Mouse (Mus musculus) CH12.LX (cell line): ENCODE measurements around the gene St7. TPM values are rescaled to one million over a fixed set of nuclear protein-coding genes. Genes with fewer than 3 reads are reported as not detected.
A peak's percentile ranks its signal among the peaks of the same experiment; 100 is the strongest.

Experiments used
- DNase-seq: peaks from one replicate; pipeline ENCODE4 v3.0.0-alpha.2; 2013; ENCODE audit errors: extremely low read depth
- H3K27ac ChIP-seq: 2 replicates; pipeline ENCODE4 v1.5.1; 2012; ENCODE audit warnings: low read depth, mild to moderate bottlenecking, control low read depth, moderate library complexity; ENCODE audit not compliant: insufficient read depth
- H3K27me3 ChIP-seq: replicated peaks from 2 replicates; pipeline ENCODE3; 2012; ENCODE audit warnings: inconsistent platforms
- H3K36me3 ChIP-seq, 2 experiments: replicated peaks in 1 of 2; 2 replicates each; pipeline versions ENCODE3 to v1.6.1; 2012; ENCODE audit warnings: inconsistent platforms in 1 of 2, low read length in 1 of 2, mild to moderate bottlenecking in 1 of 2, mixed read lengths in 1 of 2, moderate library complexity in 1 of 2; ENCODE audit not compliant: control insufficient read depth in 1 of 2, insufficient read depth in 1 of 2
- H3K4me1 ChIP-seq, 2 experiments: 2 replicates each; pipeline ENCODE4 v1.6.1; 2012; ENCODE audit warnings: inconsistent platforms in 1 of 2, moderate library complexity in 1 of 2; ENCODE audit not compliant: insufficient read depth in 2 of 2, control insufficient read depth in 1 of 2
- H3K4me2 ChIP-seq: 2 replicates; pipeline ENCODE4 v1.6.1; 2012; ENCODE audit warnings: low read depth, mild to moderate bottlenecking, control low read depth; ENCODE audit not compliant: poor library complexity, insufficient read depth, severe bottlenecking
- H3K4me3 ChIP-seq, 3 experiments: fragments of 150-350 bp in 1 of 3; sonication (generic) in 1 of 3; replicated peaks in 1 of 3; 2 replicates each; pipeline versions ENCODE3 to v1.5.1; 2011 to 2012; ENCODE audit warnings: low read depth in 2 of 3, low read length in 2 of 3, mild to moderate bottlenecking in 2 of 3, moderate library complexity in 2 of 3, control low read depth in 1 of 3, improper control_type of control experiment in 1 of 3, inconsistent platforms in 1 of 3, mixed read lengths in 1 of 3; ENCODE audit not compliant: poor library complexity in 1 of 3
- H3K79me2 ChIP-seq: replicated peaks from 2 replicates; pipeline ENCODE4 v1.6.1; 2012; ENCODE audit warnings: mild to moderate bottlenecking, moderate library complexity; ENCODE audit not compliant: control insufficient read depth, poor library complexity, insufficient read depth, severe bottlenecking; ENCODE audit errors: extremely low read depth
- H3K9ac ChIP-seq: 2 replicates; pipeline ENCODE4 v1.6.1; 2012; ENCODE audit warnings: low read depth, mild to moderate bottlenecking, control low read depth, moderate library complexity; ENCODE audit not compliant: insufficient read depth
- H3K9me3 ChIP-seq: replicated peaks from 2 replicates; pipeline ENCODE3; 2012; ENCODE audit warnings: low read length, inconsistent platforms, mixed read lengths
- CHD2 ChIP-seq: IDR thresholded peaks from 2 replicates; pipeline ENCODE4 v1.6.1; 2011; ENCODE audit warnings: low read length, improper control_type of control experiment
- CTCF ChIP-seq, 2 experiments: IDR thresholded peaks in 1 of 2; conservative IDR thresholded peaks in 1 of 2; 2 replicates each; pipeline ENCODE4 v1.5.1; 2011 to 2012; ENCODE audit warnings: low read depth in 2 of 2, low read length in 2 of 2, improper control_type of control experiment in 1 of 2, inconsistent platforms in 1 of 2, mild to moderate bottlenecking in 1 of 2, moderate library complexity in 1 of 2
- EP300 ChIP-seq: IDR thresholded peaks from 2 replicates; pipeline ENCODE4 v1.6.1; 2011; ENCODE audit warnings: low read length, improper control_type of control experiment
- ETS1 ChIP-seq: conservative IDR thresholded peaks from 2 replicates; pipeline ENCODE4 v1.6.1; 2012; ENCODE audit warnings: low read depth, mild to moderate bottlenecking, inconsistent platforms, low read length, improper control_type of control experiment, moderate library complexity
- JUND ChIP-seq: conservative IDR thresholded peaks from 2 replicates; pipeline ENCODE4 v1.6.1; 2011; ENCODE audit warnings: low read depth, low read length, improper control_type of control experiment
- KAT2A ChIP-seq: IDR thresholded peaks from 2 replicates; pipeline ENCODE4 v1.6.1; 2012; ENCODE audit warnings: low read length, improper control_type of control experiment, inconsistent platforms; ENCODE audit not compliant: insufficient replicate concordance
- MAFK ChIP-seq: IDR thresholded peaks from 2 replicates; pipeline ENCODE4 v1.6.1; 2011; ENCODE audit warnings: low read length, improper control_type of control experiment; ENCODE audit not compliant: insufficient replicate concordance
- MAZ ChIP-seq: IDR thresholded peaks from 2 replicates; pipeline ENCODE4 v1.6.1; 2012; ENCODE audit warnings: low read depth, mild to moderate bottlenecking, inconsistent platforms, low read length, improper control_type of control experiment, moderate library complexity
- MEF2A ChIP-seq: IDR thresholded peaks from 2 replicates; pipeline ENCODE4 v1.6.1; 2014; ENCODE audit warnings: low read depth, mild to moderate bottlenecking, inconsistent platforms, low read length, improper control_type of control experiment, borderline replicate concordance
- MXI1 ChIP-seq: IDR thresholded peaks from 2 replicates; pipeline ENCODE4 v1.6.1; 2011; ENCODE audit warnings: mild to moderate bottlenecking, low read depth, low read length, improper control_type of control experiment
- MYC ChIP-seq: IDR thresholded peaks from 2 replicates; pipeline ENCODE4 v1.6.1; 2011; ENCODE audit warnings: low read depth, mild to moderate bottlenecking, improper control_type of control experiment, low read length
- NELFE ChIP-seq: IDR thresholded peaks from 2 replicates; pipeline ENCODE4 v1.6.1; 2011; ENCODE audit warnings: low read depth, low read length, improper control_type of control experiment
- PAX5 ChIP-seq: IDR thresholded peaks from 2 replicates; pipeline ENCODE4 v1.6.1; 2012; ENCODE audit warnings: low read length, inconsistent platforms, mixed read lengths
- POLR2A ChIP-seq: IDR thresholded peaks from 2 replicates; pipeline ENCODE4 v1.6.1; 2011; ENCODE audit warnings: low read depth, mild to moderate bottlenecking, improper control_type of control experiment, low read length
- POLR2AphosphoS2 ChIP-seq: IDR thresholded peaks from 2 replicates; pipeline ENCODE4 v1.6.1; 2011; ENCODE audit warnings: low read depth, low read length, improper control_type of control experiment
- RAD21 ChIP-seq: IDR thresholded peaks from 2 replicates; pipeline ENCODE4 v1.6.1; 2011; ENCODE audit warnings: low read depth, mild to moderate bottlenecking, low read length, improper control_type of control experiment, moderate library complexity
- RCOR1 ChIP-seq: conservative IDR thresholded peaks from 2 replicates; pipeline ENCODE4 v1.6.1; 2012; ENCODE audit warnings: low read depth, mild to moderate bottlenecking, inconsistent platforms, low read length, improper control_type of control experiment
- SIN3A ChIP-seq: IDR thresholded peaks from 2 replicates; pipeline ENCODE4 v1.6.1; 2012; ENCODE audit warnings: low read length, improper control_type of control experiment, inconsistent platforms
- TBP ChIP-seq: conservative IDR thresholded peaks from 2 replicates; pipeline ENCODE4 v1.6.1; 2011; ENCODE audit warnings: low read depth, low read length, improper control_type of control experiment
- TCF12 ChIP-seq: IDR thresholded peaks from 2 replicates; pipeline ENCODE4 v1.6.1; 2014; ENCODE audit warnings: low read depth, mild to moderate bottlenecking, inconsistent platforms, low read length, improper control_type of control experiment
- UBTF ChIP-seq: IDR thresholded peaks from 2 replicates; pipeline ENCODE4 v1.6.1; 2012; ENCODE audit warnings: low read depth, mild to moderate bottlenecking, inconsistent platforms, low read length, improper control_type of control experiment, moderate library complexity
- USF1 ChIP-seq: IDR thresholded peaks from 2 replicates; pipeline ENCODE4 v1.6.1; 2014; ENCODE audit warnings: low read depth, mild to moderate bottlenecking, inconsistent platforms, low read length, improper control_type of control experiment
- ZC3H11A ChIP-seq: IDR thresholded peaks from 2 replicates; pipeline ENCODE4 v1.6.1; 2012; ENCODE audit warnings: low read depth, mild to moderate bottlenecking, inconsistent platforms, low read length, improper control_type of control experiment
- dilution Hi-C: fragments of 300-500 bp; cut with MboI; formaldehyde crosslinking; loops from 2 replicates; pipeline ENCODE4 v1.14.3; 2020; ENCODE audit warnings: low sequenced_read_pairs; ENCODE audit not compliant: extremely low pct_unique_long_range_greater_than_20kb, extremely low pct_ligation_motif_present
- in situ Hi-C: fragments of 300-500 bp; cut with MboI; formaldehyde crosslinking; loops from 3 replicates; pipeline ENCODE4 v1.14.3; 2019; ENCODE audit warnings: low sequenced_read_pairs, low pct_ligation_motif_present, low pct_unique_long_range_greater_than_20kb, mixed read lengths
- polyA plus RNA-seq: library from polyadenylated mRNA; unstranded; fragments of >175 nt; gene quantifications from 2 replicates; pipeline ENCODE4 v1.2.1, GENCODE M21; 2012; ENCODE audit warnings: low read depth; ENCODE audit not compliant: insufficient read length
- total RNA-seq, 2 experiments: library from RNA; depleted of rRNA; stranded (reverse); fragments of 300-350 nt in 1 of 2; fragments of >200 nt in 1 of 2; gene quantifications; 2 replicates each; pipeline ENCODE4 v1.2.3; 2012 to 2014

St7 gene
- total and polyA plus RNA-seq, 3 experiments: 33.9 to 64.1 (median 35.3) TPM

GRCm38 (mm10) chr6:17777018-17777799, 84.5 kb downstream of the St7 start:
- H3K9me3 ChIP-seq: peaks cover 5% of the 10 kb centered on the region
- H3K27ac ChIP-seq: no peak overlapping the region; the same call in 1 of the 2 replicates
- H3K27me3 ChIP-seq: no peaks in the 10 kb centered on the region
- peaks cover 8% of the 10 kb centered on the region; the same call in 1 of the 2 replicates for H3K79me2 ChIP-seq
- no peak overlapping the region for H3K4me2 ChIP-seq
- no peak overlapping the region for H3K4me3 ChIP-seq
- no peak for DNase-seq
- TF ChIP-seq RAD21 (no peak), CTCF (conservative IDR thresholded peaks at IDR 0.05 in 1 of 2, IDR thresholded peaks at IDR 0.05 in 1 of 2; ENCODE audit: low read depth in 2 of 2, low read length in 2 of 2) (no peak), MYC (no peak), UBTF (no peak), EP300 (no peak), NELFE (no peak), CHD2 (no peak)
- in situ Hi-C loops (no loop called here), dilution Hi-C loops (no loop called here)
- no peak overlapping the region for H3K9ac ChIP-seq
- H3K36me3 ChIP-seq: peaks cover 0 to 16% of the 10 kb centered on the region in 2 experiments
- H3K4me1 ChIP-seq: peaks cover 17 to 64% of the 10 kb centered on the region in 2 experiments

GRCm38 (mm10) chr6:17778648-17779202, 86.0 kb downstream of the St7 start:
- no peak for DNase-seq
- Histone ChIP-seq H3K79me2 (peaks cover 9% of the 10 kb centered on the region), H3K9me3 (peaks cover 5% of the 10 kb centered on the region), H3K4me2 (no peak overlapping the region), H3K4me3 (no peak overlapping the region), H3K4me1 (peaks cover 15 to 65% of the 10 kb centered on the region in 2 experiments), H3K9ac (no peak overlapping the region), H3K27me3 (no peaks in the 10 kb centered on the region), H3K36me3 (peaks cover 0 to 14% of the 10 kb centered on the region in 2 experiments), H3K27ac (no peak overlapping the region)
- in situ Hi-C loops: no loop called here
- dilution Hi-C loops: no loop called here
- no peak for TF ChIP-seq RCOR1

- H3K36me3 ChIP-seq: peaks cover 0 to 17% of the 10 kb centered on the region in 2 experiments
- no peak overlapping the region for H3K4me3 ChIP-seq
- no peak for DNase-seq
- H3K79me2 ChIP-seq: peaks cover 10% of the 10 kb centered on the region
- no peak overlapping the region for H3K9ac ChIP-seq
- H3K27me3 ChIP-seq: no peaks in the 10 kb centered on the region
- no peak for TF ChIP-seq ETS1
- TF ChIP-seq UBTF: no peak
- TF ChIP-seq PAX5: no peak
- TF ChIP-seq CTCF (conservative IDR thresholded peaks at IDR 0.05 in 1 of 2, IDR thresholded peaks at IDR 0.05 in 1 of 2; ENCODE audit: low read depth in 2 of 2, low read length in 2 of 2): no peak
- no peak for TF ChIP-seq ZC3H11A
- no peak for TF ChIP-seq KAT2A
- no peak for TF ChIP-seq USF1
- TF ChIP-seq MAFK: no peak
- TF ChIP-seq POLR2A: no peak
- no peak for TF ChIP-seq SIN3A
- no peak for TF ChIP-seq POLR2AphosphoS2
- TF ChIP-seq MXI1: no peak
- TF ChIP-seq TCF12: no peak
- no peak for TF ChIP-seq TBP
- no peak for TF ChIP-seq MEF2A
- no peak for TF ChIP-seq EP300
- no peak for TF ChIP-seq MYC
- no peak for TF ChIP-seq MAZ
- no peak for TF ChIP-seq JUND
- in situ Hi-C loops: no loop called here
- H3K27ac ChIP-seq: peak overlapping the region; percentile 28; the same call in 1 of the 2 replicates
- peaks cover 15 to 62% of the 10 kb centered on the region in 2 experiments for H3K4me1 ChIP-seq
- peaks cover 13% of the 10 kb centered on the region for H3K9me3 ChIP-seq
- dilution Hi-C loops: no loop called here
- H3K4me2 ChIP-seq: no peak overlapping the region
These were observed 90.8 kb downstream of the St7 start for GRCm38 (mm10) chr6:17783511-17783910.
